Mouse (Mus musculus): ENCODE measurements around the gene Pigq.

- TF ChIP-seq POLR2A (IDR thresholded peaks at IDR 0.05; ENCODE audit: borderline replicate concordance, control insufficient read depth, low read depth, low read length) = no peak
- no peak for TF ChIP-seq CTCF (IDR thresholded peaks at IDR 0.05; ENCODE audit: control insufficient read depth, insufficient read depth, low read length)
Observed at GRCm38 (mm10) chr17:25888837-25889236, 55.9 kb downstream of the Pigq start.
